Mouse (Mus musculus): ENCODE results near the gene Zc3h8. TPM values are rescaled to one million over a fixed set of nuclear protein-coding genes. Genes with fewer than 3 reads are reported as not detected.
A peak's percentile ranks its signal among the peaks of the same experiment; 100 is the strongest.

Gene Zc3h8
- polyA plus RNA-seq, 1 experiment from 2014 or later, result 10.2 TPM

DNA sequence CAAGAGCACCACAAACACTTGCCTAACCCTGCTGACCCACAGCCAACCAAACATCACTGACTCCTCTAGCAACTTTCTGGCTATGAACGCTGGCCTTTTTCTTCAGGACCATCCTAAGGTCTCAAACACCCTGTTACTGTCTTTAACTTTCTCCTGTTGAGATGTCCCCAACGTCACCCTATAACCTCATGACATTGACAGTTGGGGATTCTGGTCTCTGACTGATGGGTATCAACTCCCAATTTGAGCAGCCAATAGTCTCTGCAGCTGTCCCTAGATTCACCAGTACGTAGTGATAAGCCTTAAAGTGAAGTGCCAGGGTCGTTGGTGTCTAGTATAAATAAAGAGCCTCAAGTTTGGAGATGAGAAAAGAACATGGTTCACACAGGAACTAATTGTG, 28.9 kb downstream of the Zc3h8 start:
- WGBS, result 86% methylated on average over 4 of the region's 4 CpGs

DNA sequence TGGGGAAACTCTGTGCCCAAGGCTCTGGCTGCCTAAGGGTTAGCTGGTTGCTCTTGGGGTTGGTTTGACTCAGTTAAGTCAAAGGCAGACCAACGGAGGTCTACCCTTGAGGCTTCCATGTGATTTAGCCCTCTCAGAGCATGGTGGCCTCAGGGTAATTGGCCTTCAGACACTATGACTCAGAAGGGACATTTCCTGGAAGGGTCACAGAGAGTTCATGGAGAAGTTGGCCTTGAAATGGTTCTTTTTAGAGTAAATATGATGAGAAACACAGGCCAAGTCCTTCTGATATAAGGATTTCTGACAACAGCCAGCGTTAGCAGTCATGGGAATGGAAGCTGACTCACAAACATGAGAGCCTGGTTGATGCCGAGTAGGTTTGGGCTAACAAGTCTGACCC, 40.2 kb downstream of the Zc3h8 start:
- Histone ChIP-seq H3K4me1 (ENCODE audit: control insufficient read depth, insufficient read depth, low read length) (no peaks in the 10 kb centered on the region), H3K9ac (ENCODE audit: low read length) (no peak overlapping the region), H3K4me3 (ENCODE audit: low read depth, low read length) (no peak overlapping the region), H3K9me3 (replicated peaks; ENCODE audit: control insufficient read depth, low read length) (no peaks in the 10 kb centered on the region), H3K27me3 (replicated peaks; ENCODE audit: control insufficient read depth, insufficient read depth, low read length) (no peaks in the 10 kb centered on the region), H3K36me3 (ENCODE audit: control insufficient read depth, insufficient read depth, low read length) (no peaks in the 10 kb centered on the region), H3K4me2 (ENCODE audit: low read length) (no peak overlapping the region), H3K27ac (ENCODE audit: low read depth, low read length) (no peak overlapping the region)
- DNase-seq (ENCODE audit: low spot score), result no peak
- no peak for ATAC-seq
- 89% methylated on average over 3 of the region's 3 CpGs for WGBS

More for the DNA sequence above, 28.9 kb downstream of the Zc3h8 start:
- H3K4me3 ChIP-seq (ENCODE audit: low read depth, low read length), result no peak overlapping the region
- H3K4me1 ChIP-seq (ENCODE audit: control insufficient read depth, insufficient read depth, low read length), result no peaks in the 10 kb centered on the region
- no peaks in the 10 kb centered on the region for H3K9me3 ChIP-seq (replicated peaks; ENCODE audit: control insufficient read depth, low read length)
- no peaks in the 10 kb centered on the region for H3K27me3 ChIP-seq (replicated peaks; ENCODE audit: control insufficient read depth, insufficient read depth, low read length)
- no peak overlapping the region for H3K27ac ChIP-seq (ENCODE audit: low read depth, low read length)
- H3K36me3 ChIP-seq (ENCODE audit: control insufficient read depth, insufficient read depth, low read length), result no peaks in the 10 kb centered on the region
- H3K9ac ChIP-seq (ENCODE audit: low read length), result no peak overlapping the region
- DNase-seq (ENCODE audit: low spot score) (no peak), ATAC-seq (no peak)
- no peak overlapping the region for H3K4me2 ChIP-seq (ENCODE audit: low read length)

DNA sequence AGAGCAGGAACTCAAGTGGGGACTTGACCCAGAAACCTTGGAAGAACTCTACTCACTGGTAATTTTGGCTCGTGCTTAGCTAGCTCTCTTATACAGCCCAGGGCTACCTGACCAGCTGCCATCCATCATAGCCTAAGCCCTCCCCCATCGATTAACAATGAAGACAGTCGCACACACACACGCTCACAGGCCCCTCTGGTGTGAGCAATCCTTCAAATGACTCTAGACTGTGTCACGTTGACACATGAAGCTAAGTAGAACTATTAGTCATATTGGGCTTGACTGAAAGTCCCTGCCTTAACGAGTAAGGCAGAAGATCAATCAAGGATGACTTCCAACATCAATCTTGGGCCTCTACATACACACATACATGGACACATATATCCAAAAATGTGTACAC, 41.0 kb downstream of the Zc3h8 start:
- Histone ChIP-seq H3K9ac (ENCODE audit: low read length) (no peak overlapping the region), H3K4me3 (ENCODE audit: low read depth, low read length) (no peak overlapping the region), H3K27me3 (replicated peaks; ENCODE audit: control insufficient read depth, insufficient read depth, low read length) (no peaks in the 10 kb centered on the region), H3K4me1 (ENCODE audit: control insufficient read depth, insufficient read depth, low read length) (no peaks in the 10 kb centered on the region), H3K36me3 (ENCODE audit: control insufficient read depth, insufficient read depth, low read length) (no peaks in the 10 kb centered on the region), H3K4me2 (ENCODE audit: low read length) (no peak overlapping the region), H3K9me3 (replicated peaks; ENCODE audit: control insufficient read depth, low read length) (no peaks in the 10 kb centered on the region), H3K27ac (ENCODE audit: low read depth, low read length) (no peak overlapping the region)
- 88% methylated on average over 6 of the region's 6 CpGs for WGBS
- no peak for ATAC-seq
- DNase-seq (ENCODE audit: low spot score), result no peak

- peak; percentile 20; the same call in 1 of the 2 replicates for ATAC-seq
- Histone ChIP-seq H3K4me2 (ENCODE audit: low read length) (peak overlapping the region; percentile 65), H3K27me3 (replicated peaks; ENCODE audit: control insufficient read depth, insufficient read depth, low read length) (no peaks in the 10 kb centered on the region), H3K9me3 (replicated peaks; ENCODE audit: control insufficient read depth, low read length) (no peaks in the 10 kb centered on the region), H3K4me3 (ENCODE audit: low read depth, low read length) (peak overlapping the region; percentile 30), H3K4me1 (ENCODE audit: control insufficient read depth, insufficient read depth, low read length) (no peaks in the 10 kb centered on the region), H3K36me3 (ENCODE audit: control insufficient read depth, insufficient read depth, low read length) (no peaks in the 10 kb centered on the region), H3K27ac (ENCODE audit: low read depth, low read length) (no peak overlapping the region), H3K9ac (ENCODE audit: low read length) (peak overlapping the region; percentile 50)
- 3% methylated on average over 32 of the region's 37 CpGs for WGBS
- DNase-seq (ENCODE audit: low spot score), result peak; percentile 37
Measured at GRCm38 (mm10) chr2:128892180-128892721, 51.6 kb downstream of the Zc3h8 start.

GRCm38 (mm10) chr2:128890661-128891335, 53.1 kb downstream of the Zc3h8 start:
- WGBS, result 87% methylated on average over 4 of the region's 4 CpGs
- ATAC-seq, result no peak
- Histone ChIP-seq H3K36me3 (ENCODE audit: control insufficient read depth, insufficient read depth, low read length) (no peaks in the 10 kb centered on the region), H3K4me3 (ENCODE audit: low read depth, low read length) (no peak overlapping the region), H3K9me3 (replicated peaks; ENCODE audit: control insufficient read depth, low read length) (no peaks in the 10 kb centered on the region), H3K27ac (ENCODE audit: low read depth, low read length) (no peak overlapping the region), H3K27me3 (replicated peaks; ENCODE audit: control insufficient read depth, insufficient read depth, low read length) (no peaks in the 10 kb centered on the region), H3K9ac (ENCODE audit: low read length) (no peak overlapping the region), H3K4me2 (ENCODE audit: low read length) (no peak overlapping the region), H3K4me1 (ENCODE audit: control insufficient read depth, insufficient read depth, low read length) (no peaks in the 10 kb centered on the region)
- no peak for DNase-seq (ENCODE audit: low spot score)

GRCm38 (mm10) chr2:128887866-128888550, 55.9 kb downstream of the Zc3h8 start:
- no peak overlapping the region for H3K4me2 ChIP-seq (ENCODE audit: low read length)
- ATAC-seq (no peak), DNase-seq (ENCODE audit: low spot score) (no peak)
- H3K36me3 ChIP-seq (ENCODE audit: control insufficient read depth, insufficient read depth, low read length), result no peaks in the 10 kb centered on the region
- H3K4me3 ChIP-seq (ENCODE audit: low read depth, low read length), result no peak overlapping the region
- H3K9ac ChIP-seq (ENCODE audit: low read length), result no peak overlapping the region
- H3K4me1 ChIP-seq (ENCODE audit: control insufficient read depth, insufficient read depth, low read length), result no peaks in the 10 kb centered on the region
- no peaks in the 10 kb centered on the region for H3K27me3 ChIP-seq (replicated peaks; ENCODE audit: control insufficient read depth, insufficient read depth, low read length)
- H3K9me3 ChIP-seq (replicated peaks; ENCODE audit: control insufficient read depth, low read length), result no peaks in the 10 kb centered on the region
- no peak overlapping the region for H3K27ac ChIP-seq (ENCODE audit: low read depth, low read length)
- WGBS, result 62% methylated on average over 6 of the region's 6 CpGs

DNA sequence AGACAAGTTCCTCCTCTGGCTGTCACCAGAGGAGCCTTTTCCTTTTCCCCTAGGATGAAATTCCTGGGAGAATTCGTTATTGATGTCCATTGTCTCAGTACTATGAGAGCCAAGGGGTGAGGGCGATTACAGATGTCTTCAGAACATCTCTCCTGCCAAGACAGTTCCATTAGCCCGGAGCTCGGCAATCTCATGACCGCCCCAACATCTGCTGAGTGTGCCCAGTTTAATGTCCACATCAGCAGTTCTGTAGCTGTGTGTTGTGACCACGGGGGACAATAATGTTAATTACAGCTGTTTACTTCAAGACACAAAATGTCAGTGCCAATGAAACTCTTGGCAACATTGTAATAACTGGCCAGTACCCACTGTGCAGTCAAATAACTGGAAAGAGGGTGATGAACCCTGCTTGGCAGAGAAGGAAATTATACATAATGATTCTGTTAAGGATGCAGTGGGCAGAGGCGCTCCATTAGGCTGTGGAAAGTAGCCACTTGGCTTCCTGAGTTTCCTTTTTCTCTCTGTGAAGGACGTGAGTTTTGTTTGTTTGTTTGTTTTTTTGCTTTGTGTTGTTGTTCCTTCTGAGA, 58.6 kb downstream of the Zc3h8 start:
- H3K4me1 ChIP-seq (ENCODE audit: control insufficient read depth, insufficient read depth, low read length), result no peaks in the 10 kb centered on the region
- no peak overlapping the region for H3K4me3 ChIP-seq (ENCODE audit: low read depth, low read length)
- 82% methylated on average over 8 of the region's 8 CpGs for WGBS
- no peak for DNase-seq (ENCODE audit: low spot score)
- no peaks in the 10 kb centered on the region for H3K9me3 ChIP-seq (replicated peaks; ENCODE audit: control insufficient read depth, low read length)
- no peaks in the 10 kb centered on the region for H3K36me3 ChIP-seq (ENCODE audit: control insufficient read depth, insufficient read depth, low read length)
- no peak overlapping the region for H3K4me2 ChIP-seq (ENCODE audit: low read length)
- ATAC-seq, result no peak
- no peaks in the 10 kb centered on the region for H3K27me3 ChIP-seq (replicated peaks; ENCODE audit: control insufficient read depth, insufficient read depth, low read length)
- no peak overlapping the region for H3K9ac ChIP-seq (ENCODE audit: low read length)
- H3K27ac ChIP-seq (ENCODE audit: low read depth, low read length), result no peak overlapping the region

DNA sequence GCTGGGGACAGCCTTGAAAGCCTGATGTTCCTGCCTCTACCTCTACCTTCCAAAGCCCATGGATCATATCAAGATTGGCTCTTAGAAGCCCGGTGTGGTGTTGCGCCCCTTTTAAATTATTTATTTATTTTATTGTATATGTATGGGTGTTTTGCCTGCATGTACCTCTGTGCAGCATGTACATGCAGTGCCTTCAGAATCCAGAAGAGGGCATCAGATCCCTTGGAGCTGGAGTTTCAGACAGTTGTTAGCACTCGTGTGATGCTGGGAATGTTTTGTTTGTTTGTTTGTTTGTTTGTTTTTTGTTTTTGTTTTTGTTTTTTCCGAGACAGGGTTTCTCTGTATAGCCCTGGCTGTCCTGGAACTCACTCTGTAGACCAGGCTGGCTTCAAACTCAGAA, 62.6 kb downstream of the Zc3h8 start:
- H3K27me3 ChIP-seq (replicated peaks; ENCODE audit: control insufficient read depth, insufficient read depth, low read length), result no peaks in the 10 kb centered on the region
- WGBS, result 72% methylated on average over 4 of the region's 4 CpGs
- H3K9ac ChIP-seq (ENCODE audit: low read length), result no peak overlapping the region
- ATAC-seq (no peak), DNase-seq (ENCODE audit: low spot score) (no peak)
- H3K9me3 ChIP-seq (replicated peaks; ENCODE audit: control insufficient read depth, low read length), result no peaks in the 10 kb centered on the region
- no peak overlapping the region for H3K4me3 ChIP-seq (ENCODE audit: low read depth, low read length)
- H3K36me3 ChIP-seq (ENCODE audit: control insufficient read depth, insufficient read depth, low read length), result no peaks in the 10 kb centered on the region
- no peak overlapping the region for H3K27ac ChIP-seq (ENCODE audit: low read depth, low read length)
- H3K4me2 ChIP-seq (ENCODE audit: low read length), result no peak overlapping the region
- H3K4me1 ChIP-seq (ENCODE audit: control insufficient read depth, insufficient read depth, low read length), result no peaks in the 10 kb centered on the region
